Mouse (Mus musculus): Measurements from ENCODE around the gene Scp2. TPM values are rescaled to one million over a fixed set of nuclear protein-coding genes. Genes with fewer than 3 reads are reported as not detected.
A peak's percentile ranks its signal among the peaks of the same experiment; 100 is the strongest.

Gene Scp2
- polyA plus RNA-seq, 1 experiment from 2014 or later, result 532 TPM

- DNase-seq (ENCODE audit: low spot score) (no peak), ATAC-seq (no peak)
- H3K9me3 ChIP-seq (ENCODE audit: low read length), result no peaks in the 10 kb centered on the region
- TF ChIP-seq EP300 (IDR thresholded peaks at IDR 0.05), result no peak
- no peaks in the 10 kb centered on the region for H3K4me1 ChIP-seq (ENCODE audit: insufficient read depth, low read depth, low read length)
- no peak overlapping the region for H3K4me3 ChIP-seq (ENCODE audit: low read depth, low read length)
- 74% methylated on average over 3 of the region's 3 CpGs for WGBS
- no peaks in the 10 kb centered on the region for H3K27me3 ChIP-seq (replicated peaks; ENCODE audit: insufficient read depth, low read length)
- H3K4me2 ChIP-seq (replicated peaks; ENCODE audit: low read depth, low read length), result no peak overlapping the region
- no peak overlapping the region for H3K9ac ChIP-seq (replicated peaks; ENCODE audit: low read depth)
- no peak overlapping the region for H3K27ac ChIP-seq (ENCODE audit: low read length)
- no peaks in the 10 kb centered on the region for H3K36me3 ChIP-seq (ENCODE audit: insufficient read depth, low read length)
These were observed 67.4 kb downstream of the Scp2 start for GRCm38 (mm10) chr4:108077224-108077955.

- peak; percentile 51 for TF ChIP-seq CTCF (IDR thresholded peaks at IDR 0.05)
- peak; percentile 97 for TF ChIP-seq EP300 (IDR thresholded peaks at IDR 0.05)
- DNase-seq (ENCODE audit: low spot score) (peak; percentile 91), ATAC-seq (peak; percentile 55)
- no peaks in the 10 kb centered on the region for H3K4me1 ChIP-seq (ENCODE audit: insufficient read depth, low read depth, low read length)
- no peaks in the 10 kb centered on the region for H3K36me3 ChIP-seq (ENCODE audit: insufficient read depth, low read length)
- H3K9me3 ChIP-seq (ENCODE audit: low read length), result no peaks in the 10 kb centered on the region
- no peaks in the 10 kb centered on the region for H3K27me3 ChIP-seq (replicated peaks; ENCODE audit: insufficient read depth, low read length)
- H3K9ac ChIP-seq (replicated peaks; ENCODE audit: low read depth), result no peak overlapping the region
- H3K27ac ChIP-seq (ENCODE audit: low read length), result peak overlapping the region; percentile 55; the same call in 1 of the 2 replicates
- H3K4me3 ChIP-seq (ENCODE audit: low read depth, low read length), result no peak overlapping the region
- WGBS, result 57% methylated on average over 3 of the region's 3 CpGs
- H3K4me2 ChIP-seq (replicated peaks; ENCODE audit: low read depth, low read length), result no peak overlapping the region
These were observed 70.5 kb downstream of the Scp2 start for GRCm38 (mm10) chr4:108074204-108074823.

GRCm38 (mm10) chr4:108072086-108072485 lies 72.7 kb downstream of the Scp2 start:
- TF ChIP-seq CTCF (IDR thresholded peaks at IDR 0.05), result no peak
- peak; percentile 34; the same call in 1 of the 2 replicates for TF ChIP-seq EP300 (IDR thresholded peaks at IDR 0.05)
- ATAC-seq (peak; percentile 18), DNase-seq (ENCODE audit: low spot score) (peak; percentile 46)
- Histone ChIP-seq H3K27ac (ENCODE audit: low read length) (no peak overlapping the region), H3K4me1 (ENCODE audit: insufficient read depth, low read depth, low read length) (peaks cover 5% of the 10 kb centered on the region; the same call in 1 of the 2 replicates), H3K4me3 (ENCODE audit: low read depth, low read length) (no peak overlapping the region), H3K27me3 (replicated peaks; ENCODE audit: insufficient read depth, low read length) (no peaks in the 10 kb centered on the region), H3K9me3 (ENCODE audit: low read length) (no peaks in the 10 kb centered on the region), H3K4me2 (replicated peaks; ENCODE audit: low read depth, low read length) (no peak overlapping the region), H3K36me3 (ENCODE audit: insufficient read depth, low read length) (0 out of 2 replicates have a peak, but pooled peaks cover 3% of the 10 kb centered on the region), H3K9ac (replicated peaks; ENCODE audit: low read depth) (no peak overlapping the region)
- WGBS, result 61% methylated on average over 3 of the region's 3 CpGs

GRCm38 (mm10) chr4:108071235-108071901 lies 73.4 kb downstream of the Scp2 start:
- Histone ChIP-seq H3K4me2 (replicated peaks; ENCODE audit: low read depth, low read length) (peak overlapping the region; percentile 70), H3K9me3 (ENCODE audit: low read length) (no peaks in the 10 kb centered on the region), H3K4me1 (ENCODE audit: insufficient read depth, low read depth, low read length) (peaks cover 5% of the 10 kb centered on the region; the same call in 1 of the 2 replicates), H3K27ac (ENCODE audit: low read length) (peak overlapping the region; percentile 60; the same call in 1 of the 2 replicates), H3K27me3 (replicated peaks; ENCODE audit: insufficient read depth, low read length) (no peaks in the 10 kb centered on the region), H3K36me3 (ENCODE audit: insufficient read depth, low read length) (0 out of 2 replicates have a peak, but pooled peaks cover 3% of the 10 kb centered on the region), H3K9ac (replicated peaks; ENCODE audit: low read depth) (peak overlapping the region; percentile 37), H3K4me3 (ENCODE audit: low read depth, low read length) (peak overlapping the region; percentile 51)
- ATAC-seq (peak; percentile 93), DNase-seq (ENCODE audit: low spot score) (peak; percentile 98)
- WGBS, result 3% methylated on average over 26 of the region's 26 CpGs
- no peak; the same call in 1 of the 2 replicates for TF ChIP-seq EP300 (IDR thresholded peaks at IDR 0.05)
- TF ChIP-seq CTCF (IDR thresholded peaks at IDR 0.05), result peak; percentile 23

- TF ChIP-seq CTCF (IDR thresholded peaks at IDR 0.05) (no peak), EP300 (IDR thresholded peaks at IDR 0.05) (no peak)
- Histone ChIP-seq H3K27ac (ENCODE audit: low read length) (peak overlapping the region; percentile 60), H3K4me2 (replicated peaks; ENCODE audit: low read depth, low read length) (peak overlapping the region; percentile 70), H3K9me3 (ENCODE audit: low read length) (no peaks in the 10 kb centered on the region), H3K9ac (replicated peaks; ENCODE audit: low read depth) (peak overlapping the region; percentile 37), H3K36me3 (ENCODE audit: insufficient read depth, low read length) (0 out of 2 replicates have a peak, but pooled peaks cover 3% of the 10 kb centered on the region), H3K27me3 (replicated peaks; ENCODE audit: insufficient read depth, low read length) (no peaks in the 10 kb centered on the region), H3K4me1 (ENCODE audit: insufficient read depth, low read depth, low read length) (peaks cover 5% of the 10 kb centered on the region; the same call in 1 of the 2 replicates), H3K4me3 (ENCODE audit: low read depth, low read length) (peak overlapping the region; percentile 51)
- WGBS, result 2% methylated on average over 8 of the region's 8 CpGs
- DNase-seq (ENCODE audit: low spot score) (no peak), ATAC-seq (no peak)
These were observed 74.1 kb downstream of the Scp2 start for GRCm38 (mm10) chr4:108070723-108071122.

- no peak for TF ChIP-seq EP300 (IDR thresholded peaks at IDR 0.05)
- no peak for TF ChIP-seq CTCF (IDR thresholded peaks at IDR 0.05)
These were observed 74.5 kb downstream of the Scp2 start for GRCm38 (mm10) chr4:108070286-108070685.

More at GRCm38 (mm10) chr4:108070286-108070685, 74.5 kb downstream of the Scp2 start:
- Histone ChIP-seq H3K27ac (ENCODE audit: low read length) (peak overlapping the region; percentile 60), H3K4me1 (ENCODE audit: insufficient read depth, low read depth, low read length) (peaks cover 5% of the 10 kb centered on the region; the same call in 1 of the 2 replicates), H3K4me2 (replicated peaks; ENCODE audit: low read depth, low read length) (peak overlapping the region; percentile 70), H3K27me3 (replicated peaks; ENCODE audit: insufficient read depth, low read length) (no peaks in the 10 kb centered on the region), H3K4me3 (ENCODE audit: low read depth, low read length) (peak overlapping the region; percentile 51), H3K36me3 (ENCODE audit: insufficient read depth, low read length) (0 out of 2 replicates have a peak, but pooled peaks cover 3% of the 10 kb centered on the region), H3K9me3 (ENCODE audit: low read length) (no peaks in the 10 kb centered on the region), H3K9ac (replicated peaks; ENCODE audit: low read depth) (peak overlapping the region; percentile 37)
- no peak for DNase-seq (ENCODE audit: low spot score)
- 36% methylated on average over 4 of the region's 4 CpGs for WGBS
- ATAC-seq, result no peak

All from lung, postnatal 0 days (tissue).